Mouse (Mus musculus): Measurements from ENCODE around the gene Ccdc51.

- TF ChIP-seq CTCF (IDR thresholded peaks at IDR 0.05): peak; percentile 76
- no peak for TF ChIP-seq EP300 (IDR thresholded peaks at IDR 0.05)
Observed at GRCm38 (mm10) chr9:109084922-109085321, 2.6 kb downstream of the Ccdc51 start.

Measured in lung, postnatal 0 days (tissue).